In genomic region chr4:151330983-151331382, GRCm38 (mm10) we compare ENCODE assay signal across 13 mouse cellular contexts.
DNase-seq lines count a peak whose midpoint lies in the region; TF ChIP-seq lines count a peak whose summit lies in the region.
"Had no signal": no experiment of that assay in that cellular context is flagged by ENCODE, and none has a peak within 500 bp of the region (broad histone marks: within the 10 kb centered on the region; RNA-seq: fewer than 3 reads in every experiment).

No protein-coding gene starts in this region.

- no peak overlapping the region for H3K4me3 ChIP-seq in layer of hippocampus, adult 2 months
- H3K4me3 ChIP-seq in testis, adult 2 months (ENCODE audit: control insufficient read depth, low read depth, low read length), result no peak overlapping the region
- no peak overlapping the region for H3K4me3 ChIP-seq in small intestine, adult 2 months (ENCODE audit: low read depth, low read length)
- H3K4me3 ChIP-seq: embryonic facial prominence, embryonic 15.5 days; limb, embryonic 15.5 days; myocyte had no signal

- no peak overlapping the region for H3K27ac ChIP-seq in layer of hippocampus, adult 2 months
- no peak overlapping the region for H3K27ac ChIP-seq in testis, adult 2 months (ENCODE audit: control insufficient read depth, insufficient read depth, low read depth, low read length)
- H3K27ac ChIP-seq in small intestine, adult 2 months (ENCODE audit: insufficient read depth, low read depth, low read length), result no peak overlapping the region
- H3K27ac ChIP-seq: embryonic facial prominence, embryonic 15.5 days; hindbrain, embryonic 14.5 days; limb, embryonic 15.5 days had no signal

- H3K27me3 ChIP-seq in testis, adult 2 months (ENCODE audit: control insufficient read depth, insufficient read depth, low read length), result no peaks in the 10 kb centered on the region
- H3K27me3 ChIP-seq in small intestine, adult 2 months (ENCODE audit: control insufficient read depth, insufficient read depth, low read length), result no peaks in the 10 kb centered on the region
- H3K27me3 ChIP-seq: embryonic facial prominence, embryonic 15.5 days had no signal

- peaks cover 7% of the 10 kb centered on the region; the same call in 1 of the 2 replicates for H3K4me1 ChIP-seq in testis, adult 2 months (ENCODE audit: control insufficient read depth, insufficient read depth, low read length)
- H3K4me1 ChIP-seq in small intestine, adult 2 months (ENCODE audit: control insufficient read depth, insufficient read depth, insufficient read length, low read length), result no peaks in the 10 kb centered on the region
- H3K4me1 ChIP-seq: limb, embryonic 15.5 days had no signal

- no peak for TF ChIP-seq POLR2A in testis, adult 2 months (IDR thresholded peaks at IDR 0.05; ENCODE audit: control insufficient read depth, low read depth, low read length)
- TF ChIP-seq POLR2A in small intestine, adult 2 months (IDR thresholded peaks at IDR 0.05; ENCODE audit: low read depth, low read length), result no peak

- no peaks in the 10 kb centered on the region for H3K36me3 ChIP-seq in testis, adult 2 months (ENCODE audit: control insufficient read depth, insufficient read depth, low read length)
- no peaks in the 10 kb centered on the region for H3K36me3 ChIP-seq in small intestine, adult 2 months (ENCODE audit: control insufficient read depth, insufficient read depth, low read length)
- H3K36me3 ChIP-seq: embryonic facial prominence, embryonic 15.5 days; limb, embryonic 15.5 days had no signal

- TF ChIP-seq CTCF in layer of hippocampus, adult 2 months (conservative IDR thresholded peaks at IDR 0.05), result peak; percentile 76
- TF ChIP-seq CTCF in testis, adult 2 months (IDR thresholded peaks at IDR 0.05; ENCODE audit: control insufficient read depth, insufficient read depth, insufficient replicate concordance, low read depth, low read length), result peak; percentile 51; the same call in 1 of the 2 replicates
- peak; percentile 32; the same call in 1 of the 2 replicates for TF ChIP-seq CTCF in small intestine, adult 2 months (IDR thresholded peaks at IDR 0.05; ENCODE audit: extremely low read depth, insufficient read length, insufficient replicate concordance, low read depth, low read length)

- 60% methylated on average over 8 of the region's 8 CpGs for WGBS in small intestine, adult 2 months

- DNase-seq in embryo, embryonic 10.5 days (ENCODE audit: low spot score), result peak; percentile 31
- no peak for DNase-seq in embryo, embryonic 9.5 days (ENCODE audit: extremely low spot score)
- no peak for DNase-seq in layer of hippocampus, adult 2 months (ENCODE audit: low spot score in 2 of 2)
- no peak for DNase-seq in layer of hippocampus, postnatal 10 days (ENCODE audit: low spot score in 2 of 2)
- no peak for DNase-seq in testis, postnatal 14 days (ENCODE audit: low spot score)
- DNase-seq in right cerebral cortex, postnatal 25 days, result no peak
- DNase-seq: cerebellum, postnatal 10 days had no signal
